Mouse (Mus musculus) forebrain, embryonic 14.5 days (tissue): ENCODE data around the gene 9030025P20Rik. TPM values are rescaled to one million over a fixed set of nuclear protein-coding genes. Genes with fewer than 3 reads are reported as not detected.
A peak's percentile ranks its signal among the peaks of the same experiment; 100 is the strongest.
"Not testable (repeated sequence)": the region's sequence is repeated elsewhere in the genome, so short reads cannot be mapped to it uniquely, and the experiment has no call there.

ENCODE experiments used
- ATAC-seq: fragments of 200-750 bp; cut with Nextera tagmentation; 2 replicates; pipeline ENCODE4 v1.8.0; 2017; ENCODE audit warnings: mild to moderate bottlenecking, moderate library complexity
- DNase-seq: peaks from one replicate; pipeline ENCODE4 v3.0.0-alpha.2; 2015; ENCODE audit warnings: low spot score
- H3K27ac ChIP-seq: fragments of 300-500 bp; sonication (generic); 2 replicates; pipeline ENCODE4 v1.5.1; 2014; ENCODE audit warnings: low read depth, mild to moderate bottlenecking, control low read depth, low read length, moderate library complexity
- H3K27me3 ChIP-seq: fragments of 300-500 bp; sonication (generic); replicated peaks from 2 replicates; pipeline ENCODE4 v1.6.1; 2014; ENCODE audit warnings: low read length, control low read depth, mixed read lengths; ENCODE audit not compliant: control insufficient read depth, insufficient read depth
- H3K36me3 ChIP-seq: fragments of 300-500 bp; sonication (generic); 2 replicates; pipeline ENCODE4 v1.6.1; 2014; ENCODE audit warnings: low read length, control low read depth; ENCODE audit not compliant: control insufficient read depth, insufficient read depth
- H3K4me1 ChIP-seq: fragments of 300-500 bp; sonication (generic); 2 replicates; pipeline ENCODE4 v1.6.1; 2014; ENCODE audit warnings: antibody characterized with exemption, low read length, control low read depth; ENCODE audit not compliant: control insufficient read depth, insufficient read depth
- H3K4me2 ChIP-seq: fragments of 300-500 bp; sonication (generic); 2 replicates; pipeline ENCODE4 v1.6.1; 2014; ENCODE audit warnings: mild to moderate bottlenecking, control low read depth, low read length
- H3K4me3 ChIP-seq: fragments of 300-500 bp; sonication (generic); 2 replicates; pipeline ENCODE4 v1.5.1; 2014; ENCODE audit warnings: low read depth, low read length, control low read depth
- H3K9ac ChIP-seq: fragments of 300-500 bp; sonication (generic); 2 replicates; pipeline ENCODE4 v1.6.1; 2014; ENCODE audit warnings: mild to moderate bottlenecking, low read length, control low read depth, moderate library complexity
- H3K9me3 ChIP-seq: fragments of 300-500 bp; sonication (generic); replicated peaks from 2 replicates; pipeline ENCODE4 v1.6.1; 2016; ENCODE audit warnings: low read length, control low read depth, mixed read lengths; ENCODE audit not compliant: control insufficient read depth
- WGBS: fragments of 180-500 bp; shearing (Covaris S2); extraction: QIAGEN DNeasy Blood & Tissue Kit; methylation state at CpG from one replicate; pipeline ENCODE4 v1.1.7; 2014; 5-methylcytosine and 5-hydroxymethylcytosine counted together
- polyA plus RNA-seq: library from polyadenylated mRNA; unstranded; fragments of >200 nt; fragmentation: Nextera tagmentation; extraction: Ambion mirVana; gene quantifications from 2 replicates; pipeline ENCODE4 v1.2.1, GENCODE M21; 2014

The 9030025P20Rik gene
- polyA plus RNA-seq, 1 experiment from 2014 or later: 8.2 TPM

- peaks cover 14% of the 10 kb centered on the region for H3K4me1 ChIP-seq
- peak overlapping the region; percentile 95 for H3K4me2 ChIP-seq
These were observed 34.6 kb upstream of the 9030025P20Rik start for GRCm38 (mm10) chr17:14943729-14944059.

GRCm38 (mm10) chr17:14944551-14944950 lies 33.7 kb upstream of the 9030025P20Rik start:
- Histone ChIP-seq H3K9me3 (no peaks in the 10 kb centered on the region), H3K27ac (no peak overlapping the region), H3K4me3 (peak overlapping the region; percentile 78; the same call in 1 of the 2 replicates), H3K4me2 (peak overlapping the region; percentile 95; the same call in 1 of the 2 replicates), H3K36me3 (peaks cover 37% of the 10 kb centered on the region), H3K27me3 (no peaks in the 10 kb centered on the region), H3K9ac (no peak overlapping the region), H3K4me1 (peaks cover 14% of the 10 kb centered on the region)
- ATAC-seq (no peak), DNase-seq (no peak)
- 95% methylated on average over 1 of the region's 1 CpGs for WGBS

More at GRCm38 (mm10) chr17:14943729-14944059, 34.6 kb upstream of the 9030025P20Rik start:
- 24% methylated on average over 16 of the region's 16 CpGs for WGBS
- Histone ChIP-seq H3K9ac (peak overlapping the region; percentile 91), H3K4me3 (peak overlapping the region; percentile 78), H3K36me3 (peaks cover 30% of the 10 kb centered on the region), H3K27me3 (no peaks in the 10 kb centered on the region), H3K27ac (no peak overlapping the region), H3K9me3 (no peaks in the 10 kb centered on the region)
- no peak for DNase-seq
- ATAC-seq: 0 out of 2 replicates have a peak, but pooled peaks have one; percentile 0

GRCm38 (mm10) chr17:14949161-14949827 lies 29.0 kb upstream of the 9030025P20Rik start:
- no peak overlapping the region for H3K27ac ChIP-seq
- ATAC-seq: no peak
- WGBS: 86% methylated on average over 7 of the region's 7 CpGs
- no peak overlapping the region for H3K4me2 ChIP-seq
- H3K4me1 ChIP-seq: peaks cover 5% of the 10 kb centered on the region
- no peak overlapping the region for H3K4me3 ChIP-seq
- no peaks in the 10 kb centered on the region for H3K9me3 ChIP-seq
- DNase-seq: no peak
- peaks cover 75% of the 10 kb centered on the region for H3K36me3 ChIP-seq
- no peak overlapping the region for H3K9ac ChIP-seq
- no peaks in the 10 kb centered on the region for H3K27me3 ChIP-seq

- no peaks in the 10 kb centered on the region for H3K4me1 ChIP-seq
- H3K4me3 ChIP-seq: no peak overlapping the region
- H3K36me3 ChIP-seq: peaks cover 56% of the 10 kb centered on the region
- WGBS: 91% methylated on average over 8 of the region's 8 CpGs
- H3K4me2 ChIP-seq: no peak overlapping the region
- H3K27me3 ChIP-seq: no peaks in the 10 kb centered on the region
- no peak overlapping the region for H3K9ac ChIP-seq
- ATAC-seq (no peak), DNase-seq (no peak)
- no peak overlapping the region for H3K27ac ChIP-seq
- no peaks in the 10 kb centered on the region for H3K9me3 ChIP-seq
These were observed 24.8 kb upstream of the 9030025P20Rik start for GRCm38 (mm10) chr17:14953452-14953851.

GRCm38 (mm10) chr17:14958686-14959327 lies 19.5 kb upstream of the 9030025P20Rik start:
- Histone ChIP-seq H3K27ac (no peak overlapping the region), H3K4me2 (no peak overlapping the region), H3K9me3 (no peaks in the 10 kb centered on the region), H3K4me1 (peaks cover 6% of the 10 kb centered on the region), H3K27me3 (no peaks in the 10 kb centered on the region), H3K4me3 (no peak overlapping the region), H3K36me3 (peaks cover 18% of the 10 kb centered on the region), H3K9ac (no peak overlapping the region)
- ATAC-seq: no peak
- WGBS: 91% methylated on average over 5 of the region's 5 CpGs
- DNase-seq: no peak

GRCm38 (mm10) chr17:14959979-14960378 lies 18.3 kb upstream of the 9030025P20Rik start:
- peaks cover 9% of the 10 kb centered on the region; the same call in 1 of the 2 replicates for H3K36me3 ChIP-seq
- no peak overlapping the region for H3K27ac ChIP-seq
- no peaks in the 10 kb centered on the region for H3K27me3 ChIP-seq
- peaks cover 6% of the 10 kb centered on the region for H3K4me1 ChIP-seq
- DNase-seq: peak; percentile 7
- no peak for ATAC-seq
- peak overlapping the region; percentile 93 for H3K4me2 ChIP-seq
- no peaks in the 10 kb centered on the region for H3K9me3 ChIP-seq
- peak overlapping the region; percentile 22 for H3K4me3 ChIP-seq
- H3K9ac ChIP-seq: peak overlapping the region; percentile 30; the same call in 1 of the 2 replicates
- WGBS: 21% methylated on average over 3 of the region's 3 CpGs

- Histone ChIP-seq H3K36me3 (peaks cover 9% of the 10 kb centered on the region; the same call in 1 of the 2 replicates), H3K4me3 (peak overlapping the region; percentile 63), H3K4me1 (peaks cover 6% of the 10 kb centered on the region), H3K9ac (peak overlapping the region; percentile 73), H3K27me3 (no peaks in the 10 kb centered on the region), H3K27ac (no peak overlapping the region), H3K4me2 (peak overlapping the region; percentile 93), H3K9me3 (no peaks in the 10 kb centered on the region)
- WGBS: 0% methylated on average over 13 of the region's 23 CpGs
- ATAC-seq: peak; percentile 13
- DNase-seq: peak; percentile 2
These were observed 17.7 kb upstream of the 9030025P20Rik start for GRCm38 (mm10) chr17:14960520-14960919.

- not testable (repeated sequence) for H3K36me3 ChIP-seq, H3K4me1 ChIP-seq, H3K9me3 ChIP-seq, H3K27me3 ChIP-seq
- WGBS: under 1% methylated on average over 44 of the region's 100 CpGs
- Histone ChIP-seq H3K9ac (peak within 1 kb of the TSS; percentile 73), H3K27ac (peak within 1 kb of the TSS; percentile 52; the same call in 1 of the 2 replicates), H3K4me3 (peak within 1 kb of the TSS; percentile 63), H3K4me2 (peak within 1 kb of the TSS; percentile 93)
- peak; percentile 11 for DNase-seq
- peak; percentile 85 for ATAC-seq
These were observed 17.2 kb upstream of the 9030025P20Rik start, which contains the start of gene Phf10 for GRCm38 (mm10) chr17:14960951-14961556. TSS of gene Phf10 (minus strand) at chr17:14961273.
